Mouse (Mus musculus) myocyte (in vitro differentiated cells): Measurements from ENCODE around the gene Ttc14.

ENCODE experiments used
- E2F4 ChIP-seq: IDR thresholded peaks from one replicate; pipeline ENCODE4 v1.6.1; 2011; ENCODE audit warnings: mild to moderate bottlenecking, control low read depth, moderate library complexity; ENCODE audit not compliant: insufficient read depth
- MAX ChIP-seq: IDR thresholded peaks from one replicate; pipeline ENCODE4 v1.6.1; 2011; ENCODE audit warnings: low read depth, mild to moderate bottlenecking, control low read depth
- MYOD1 ChIP-seq, 3 experiments: IDR thresholded peaks; one replicate each; pipeline ENCODE4 v1.6.1; 2011; ENCODE audit warnings: control low read depth in 2 of 3, low read depth in 2 of 3, mild to moderate bottlenecking in 2 of 3, moderate library complexity in 1 of 3; ENCODE audit not compliant: insufficient read length in 2 of 3, control insufficient read depth in 1 of 3
- POLR2A ChIP-seq: IDR thresholded peaks from one replicate; pipeline ENCODE4 v1.6.1; 2011; ENCODE audit warnings: low read depth, mild to moderate bottlenecking, control low read depth, moderate library complexity; ENCODE audit not compliant: insufficient read length
- POLR2AphosphoS2 ChIP-seq: IDR thresholded peaks from one replicate; pipeline ENCODE4 v1.6.1; 2011; ENCODE audit warnings: low read depth, control low read depth; ENCODE audit not compliant: insufficient read length
- SRF ChIP-seq: IDR thresholded peaks from one replicate; pipeline ENCODE4 v1.6.1; 2011; ENCODE audit warnings: low read depth; ENCODE audit not compliant: control insufficient read depth, insufficient read length
- USF1 ChIP-seq: IDR thresholded peaks from one replicate; pipeline ENCODE4 v1.6.1; 2011; ENCODE audit warnings: low read depth, mild to moderate bottlenecking, control low read depth, moderate library complexity

- no peak for TF ChIP-seq POLR2AphosphoS2
- TF ChIP-seq POLR2A, result no peak
- no peak for TF ChIP-seq MAX
- TF ChIP-seq MYOD1 (IDR thresholded peaks at IDR 0.05; ENCODE audit: control insufficient read depth in 1 of 3, insufficient read length in 2 of 3, low read depth in 2 of 3), result no peak
- TF ChIP-seq SRF, result no peak
- TF ChIP-seq USF1, result no peak
- TF ChIP-seq E2F4, result no peak
Measured at GRCm38 (mm10) chr3:33824135-33824946, 24.7 kb downstream of the Ttc14 start.
